Mouse (Mus musculus) heart, embryonic 13.5 days (tissue): ENCODE data around the gene Lmbrd1. TPM values are rescaled to one million over a fixed set of nuclear protein-coding genes. Genes with fewer than 3 reads are reported as not detected.

ENCODE experiments used
- ATAC-seq: fragments of 200-750 bp; cut with Nextera tagmentation; 2 replicates; pipeline ENCODE4 v1.8.0; 2017; ENCODE audit warnings: moderate TSS enrichment; ENCODE audit not compliant: insufficient number of reproducible peaks, low FRiP score, low TSS enrichment; ENCODE audit errors: extremely low read depth
- H3K27ac ChIP-seq: fragments of 300-500 bp; sonication (generic); replicated peaks from 2 replicates; pipeline ENCODE4 v1.5.1; 2015; ENCODE audit warnings: moderate library complexity, mild to moderate bottlenecking, inconsistent platforms
- H3K27me3 ChIP-seq: fragments of 300-500 bp; sonication (generic); replicated peaks from 2 replicates; pipeline ENCODE4 v1.6.1; 2015; ENCODE audit warnings: mild to moderate bottlenecking, inconsistent platforms
- H3K36me3 ChIP-seq: fragments of 300-500 bp; sonication (generic); 2 replicates; pipeline ENCODE4 v1.6.1; 2015; ENCODE audit warnings: mild to moderate bottlenecking, inconsistent platforms
- H3K4me1 ChIP-seq: fragments of 300-500 bp; sonication (generic); 2 replicates; pipeline ENCODE4 v1.6.1; 2015; ENCODE audit warnings: inconsistent platforms
- H3K4me2 ChIP-seq: fragments of 300-500 bp; sonication (generic); 2 replicates; pipeline ENCODE4 v1.6.1; 2015; ENCODE audit warnings: inconsistent platforms, mild to moderate bottlenecking, moderate library complexity
- H3K4me3 ChIP-seq: fragments of 300-500 bp; sonication (generic); 2 replicates; pipeline ENCODE4 v1.5.1; 2015; ENCODE audit warnings: moderate library complexity, mild to moderate bottlenecking, inconsistent platforms
- H3K9ac ChIP-seq: fragments of 300-500 bp; sonication (generic); 2 replicates; pipeline ENCODE4 v1.6.1; 2015; ENCODE audit warnings: inconsistent platforms, mild to moderate bottlenecking, moderate library complexity
- H3K9me3 ChIP-seq: fragments of 300-500 bp; sonication (generic); 2 replicates; pipeline ENCODE4 v1.6.1; 2016; ENCODE audit warnings: inconsistent platforms
- WGBS: fragments of 180-500 bp; shearing (Covaris S2); methylation state at CpG from one replicate; pipeline ENCODE4 v1.1.7; 2015; ENCODE audit warnings: mixed read lengths; 5-methylcytosine and 5-hydroxymethylcytosine counted together
- polyA plus RNA-seq: library from polyadenylated mRNA; unstranded; fragments of >200 nt; fragmentation: Nextera tagmentation; extraction: Ambion mirVana; gene quantifications from 2 replicates; pipeline ENCODE4 v1.2.1, GENCODE M21; 2015

Gene Lmbrd1
- polyA plus RNA-seq, 1 experiment from 2014 or later: 22.9 TPM

- ATAC-seq: peak; percentile 96
- Histone ChIP-seq H3K4me3 (no peak overlapping the region), H3K9me3 (no peaks in the 10 kb centered on the region), H3K27ac (no peak overlapping the region), H3K36me3 (peaks cover 19% of the 10 kb centered on the region), H3K9ac (no peak overlapping the region), H3K4me2 (no peak overlapping the region), H3K27me3 (no peaks in the 10 kb centered on the region), H3K4me1 (peaks cover 7% of the 10 kb centered on the region)
- WGBS: 85% methylated on average over 1 of the region's 1 CpGs
Measured at GRCm38 (mm10) chr1:24683947-24684346, 5.5 kb downstream of the Lmbrd1 start.

- ATAC-seq: no peak
- Histone ChIP-seq H3K4me1 (no peaks in the 10 kb centered on the region), H3K4me2 (no peak overlapping the region), H3K36me3 (peaks cover 22% of the 10 kb centered on the region), H3K27ac (no peak overlapping the region), H3K27me3 (no peaks in the 10 kb centered on the region), H3K9ac (no peak overlapping the region), H3K4me3 (no peak overlapping the region), H3K9me3 (no peaks in the 10 kb centered on the region)
- 87% methylated on average over 7 of the region's 7 CpGs for WGBS
Measured at GRCm38 (mm10) chr1:24685606-24686005, 7.2 kb downstream of the Lmbrd1 start.

- H3K4me2 ChIP-seq: no peak overlapping the region
- 93% methylated on average over 4 of the region's 4 CpGs for WGBS
- H3K27me3 ChIP-seq: no peaks in the 10 kb centered on the region
- H3K4me3 ChIP-seq: no peak overlapping the region
- no peaks in the 10 kb centered on the region for H3K4me1 ChIP-seq
- peaks cover 22% of the 10 kb centered on the region for H3K36me3 ChIP-seq
- H3K9ac ChIP-seq: no peak overlapping the region
- no peak overlapping the region for H3K27ac ChIP-seq
- H3K9me3 ChIP-seq: no peaks in the 10 kb centered on the region
- ATAC-seq: no peak
Measured at GRCm38 (mm10) chr1:24686235-24687021, 8.0 kb downstream of the Lmbrd1 start.

- Histone ChIP-seq H3K9me3 (no peaks in the 10 kb centered on the region), H3K4me3 (no peak overlapping the region), H3K36me3 (peaks cover 16% of the 10 kb centered on the region), H3K4me1 (peaks cover 13% of the 10 kb centered on the region), H3K27me3 (no peaks in the 10 kb centered on the region), H3K4me2 (no peak overlapping the region), H3K9ac (no peak overlapping the region), H3K27ac (no peak overlapping the region)
- no peak for ATAC-seq
- 84% methylated on average over 3 of the region's 3 CpGs for WGBS
Measured at GRCm38 (mm10) chr1:24697677-24698076, 19.2 kb downstream of the Lmbrd1 start.

- no peaks in the 10 kb centered on the region for H3K9me3 ChIP-seq
- no peak for ATAC-seq
- H3K4me3 ChIP-seq: no peak overlapping the region
- H3K36me3 ChIP-seq: peaks cover 10% of the 10 kb centered on the region
- 62% methylated on average over 9 of the region's 9 CpGs for WGBS
- H3K4me1 ChIP-seq: peaks cover 13% of the 10 kb centered on the region
- no peak overlapping the region for H3K4me2 ChIP-seq
- no peak overlapping the region for H3K9ac ChIP-seq
- no peaks in the 10 kb centered on the region for H3K27me3 ChIP-seq
- no peak overlapping the region for H3K27ac ChIP-seq
Measured at GRCm38 (mm10) chr1:24698146-24698880, 19.9 kb downstream of the Lmbrd1 start.

GRCm38 (mm10) chr1:24699320-24699719 is 20.9 kb downstream of the Lmbrd1 start:
- H3K27ac ChIP-seq: no peak overlapping the region; the same call in 1 of the 2 replicates
- peak overlapping the region; percentile 27 for H3K4me3 ChIP-seq
- peaks cover 13% of the 10 kb centered on the region for H3K4me1 ChIP-seq
- H3K9ac ChIP-seq: no peak overlapping the region
- H3K9me3 ChIP-seq: no peaks in the 10 kb centered on the region
- WGBS: 14% methylated on average over 9 of the region's 9 CpGs
- H3K27me3 ChIP-seq: no peaks in the 10 kb centered on the region
- ATAC-seq: peak; percentile 37; the same call in 1 of the 2 replicates
- H3K36me3 ChIP-seq: peaks cover 6% of the 10 kb centered on the region; the same call in 1 of the 2 replicates
- peak overlapping the region; percentile 62 for H3K4me2 ChIP-seq

- no peak for ATAC-seq
- Histone ChIP-seq H3K27me3 (no peaks in the 10 kb centered on the region), H3K9me3 (no peaks in the 10 kb centered on the region), H3K4me3 (no peak overlapping the region), H3K27ac (no peak overlapping the region), H3K36me3 (no peaks in the 10 kb centered on the region), H3K9ac (no peak overlapping the region), H3K4me1 (peaks cover 13% of the 10 kb centered on the region), H3K4me2 (no peak overlapping the region)
- 75% methylated on average over 5 of the region's 5 CpGs for WGBS
Measured at GRCm38 (mm10) chr1:24700241-24700640, 21.8 kb downstream of the Lmbrd1 start.

GRCm38 (mm10) chr1:24703821-24704220 is 25.4 kb downstream of the Lmbrd1 start:
- WGBS: 73% methylated on average over 6 of the region's 6 CpGs
- no peak overlapping the region for H3K27ac ChIP-seq
- H3K9me3 ChIP-seq: no peaks in the 10 kb centered on the region
- ATAC-seq: no peak
- H3K27me3 ChIP-seq: no peaks in the 10 kb centered on the region
- H3K4me1 ChIP-seq: peaks cover 9% of the 10 kb centered on the region
- no peak overlapping the region for H3K4me3 ChIP-seq
- H3K9ac ChIP-seq: no peak overlapping the region
- H3K36me3 ChIP-seq: peaks cover 24% of the 10 kb centered on the region
- H3K4me2 ChIP-seq: no peak overlapping the region

- no peak for ATAC-seq
- no peak overlapping the region for H3K9ac ChIP-seq
- no peak overlapping the region for H3K27ac ChIP-seq
- peaks cover 4% of the 10 kb centered on the region for H3K9me3 ChIP-seq
- H3K4me2 ChIP-seq: no peak overlapping the region
- no peaks in the 10 kb centered on the region for H3K27me3 ChIP-seq
- no peaks in the 10 kb centered on the region for H3K4me1 ChIP-seq
- WGBS: 84% methylated on average over 4 of the region's 4 CpGs
- peaks cover 45% of the 10 kb centered on the region for H3K36me3 ChIP-seq
- no peak overlapping the region for H3K4me3 ChIP-seq
Measured at GRCm38 (mm10) chr1:24716301-24716700, 37.9 kb downstream of the Lmbrd1 start.

GRCm38 (mm10) chr1:24719621-24720020 is 41.2 kb downstream of the Lmbrd1 start:
- peaks cover 33% of the 10 kb centered on the region for H3K36me3 ChIP-seq
- H3K4me2 ChIP-seq: no peak overlapping the region
- H3K4me3 ChIP-seq: no peak overlapping the region
- WGBS: 57% methylated on average over 3 of the region's 3 CpGs
- no peak overlapping the region for H3K9ac ChIP-seq
- H3K27ac ChIP-seq: no peak overlapping the region
- no peaks in the 10 kb centered on the region for H3K27me3 ChIP-seq
- H3K4me1 ChIP-seq: no peaks in the 10 kb centered on the region
- ATAC-seq: no peak
- H3K9me3 ChIP-seq: peaks cover 4% of the 10 kb centered on the region

GRCm38 (mm10) chr1:24720209-24720608 is 41.8 kb downstream of the Lmbrd1 start:
- Histone ChIP-seq H3K9ac (no peak overlapping the region), H3K9me3 (peaks cover 4% of the 10 kb centered on the region), H3K36me3 (peaks cover 27% of the 10 kb centered on the region), H3K27me3 (no peaks in the 10 kb centered on the region), H3K4me3 (no peak overlapping the region), H3K4me1 (no peaks in the 10 kb centered on the region), H3K4me2 (no peak overlapping the region), H3K27ac (no peak overlapping the region)
- 74% methylated on average over 1 of the region's 1 CpGs for WGBS
- no peak for ATAC-seq
